Mouse (Mus musculus): Measurements from ENCODE around the gene Chrna5. TPM values are rescaled to one million over a fixed set of nuclear protein-coding genes. Genes with fewer than 3 reads are reported as not detected.

Gene Chrna5
- total RNA-seq, 2 experiments from 2014 or later, result 16.1 to 18.4 TPM

DNA sequence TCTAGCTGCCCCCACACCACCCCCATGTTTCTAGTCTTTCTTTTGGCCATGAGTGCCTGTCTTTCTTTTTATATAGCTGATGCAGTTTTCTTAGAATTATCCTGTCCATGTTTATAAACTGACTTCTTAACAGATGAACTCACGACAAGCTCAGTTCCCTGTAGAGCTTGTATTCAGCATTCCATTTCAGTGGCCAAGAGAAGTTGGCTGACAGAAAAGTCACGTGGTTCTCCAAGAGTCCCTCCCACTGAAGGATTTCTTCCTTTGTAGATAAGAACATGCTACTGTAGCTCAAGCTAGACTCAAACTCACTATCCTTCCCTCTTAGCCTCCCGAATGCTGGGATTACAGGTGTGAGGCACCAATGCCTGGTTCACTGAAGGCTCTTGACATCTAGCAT is 36.2 kb downstream of the Chrna5 start:
- no peak for DNase-seq (ENCODE audit: low spot score in 2 of 2)

GRCm38 (mm10) chr9:55023326-55023725 is 42.6 kb downstream of the Chrna5 start:
- DNase-seq (ENCODE audit: low spot score in 2 of 2), result no peak

GRCm38 (mm10) chr9:55023902-55024583 is 43.4 kb downstream of the Chrna5 start:
- peak; percentile 87 for DNase-seq (ENCODE audit: low spot score in 2 of 2)

GRCm38 (mm10) chr9:55025534-55026274 is 45.0 kb downstream of the Chrna5 start:
- DNase-seq (ENCODE audit: low spot score in 2 of 2), result no peak

DNA sequence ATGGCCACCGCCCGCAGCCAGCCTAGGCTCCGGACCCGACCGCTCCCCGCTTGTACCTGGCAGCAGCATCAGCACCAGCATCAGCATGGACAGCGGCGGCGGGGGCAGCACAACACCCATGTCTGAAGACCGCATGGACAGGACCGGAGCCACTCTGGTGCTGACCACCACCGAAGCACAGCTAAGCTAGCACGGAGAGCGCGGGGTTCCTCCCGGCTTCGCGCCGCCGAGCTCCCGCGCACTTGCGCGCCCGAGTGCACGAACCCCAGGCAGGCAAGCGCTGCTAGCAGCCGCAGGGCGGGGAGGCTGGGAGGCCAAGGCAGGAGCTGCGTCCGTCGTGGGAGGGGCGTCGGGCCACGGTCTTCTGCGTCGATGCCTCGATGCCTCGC is 45.6 kb downstream of the Chrna5 start, which contains the start of gene Chrna3:
Gene Chrna3, minus strand, starts transcription at position 288 of the 389 bp plus-strand sequence.
- no peak for DNase-seq (ENCODE audit: low spot score in 2 of 2)

GRCm38 (mm10) chr9:55031435-55032167 is 50.9 kb downstream of the Chrna5 start:
- no peak for DNase-seq (ENCODE audit: low spot score in 2 of 2)

GRCm38 (mm10) chr9:55038948-55039347 is 58.3 kb downstream of the Chrna5 start:
- no peak for DNase-seq (ENCODE audit: low spot score in 2 of 2)

DNA sequence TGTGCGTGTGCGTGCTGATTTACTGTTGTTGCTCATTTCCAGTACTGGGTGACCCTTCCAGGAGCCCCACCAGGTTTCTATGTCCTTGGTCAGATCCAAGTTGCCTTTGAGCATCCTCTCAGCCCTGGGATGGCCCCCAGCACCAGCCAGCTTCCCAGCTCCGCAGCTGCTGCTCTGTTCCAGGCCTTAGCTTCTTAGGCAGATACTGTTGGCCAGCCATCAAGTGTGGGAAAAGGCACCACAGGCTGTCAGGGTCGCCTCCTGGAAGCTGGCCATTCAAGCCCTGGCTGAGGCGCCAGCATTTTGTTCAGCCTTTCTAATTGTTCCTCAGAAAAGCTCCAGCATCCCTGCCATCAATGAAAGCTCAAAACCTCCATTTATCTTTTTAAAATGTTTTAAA is 59.3 kb downstream of the Chrna5 start:
- DNase-seq (ENCODE audit: low spot score in 2 of 2), result peak; percentile 36 to 61

GRCm38 (mm10) chr9:55041389-55041788 is 60.7 kb downstream of the Chrna5 start:
- DNase-seq (ENCODE audit: low spot score in 2 of 2), result peak; percentile 36 to 50

DNA sequence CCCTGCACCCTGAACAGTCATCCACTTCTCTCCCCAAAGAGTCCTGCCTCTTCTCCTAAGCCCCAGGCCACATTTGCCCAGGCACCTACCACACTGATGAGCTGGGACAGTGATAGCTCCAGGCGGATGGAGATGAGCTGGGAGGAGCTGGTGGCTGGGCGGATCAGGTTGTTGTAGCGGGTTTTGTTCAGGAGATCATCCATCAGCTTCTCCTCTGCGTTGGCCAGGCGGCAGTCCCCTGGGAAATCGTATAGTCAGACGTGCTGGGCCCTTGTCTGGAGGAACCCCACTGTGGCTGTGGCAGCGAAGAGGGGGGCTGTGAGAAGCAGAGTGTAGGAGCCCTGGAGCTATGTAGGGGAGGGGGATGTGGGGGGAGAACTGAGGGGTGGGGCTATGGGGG is 63.0 kb downstream of the Chrna5 start:
- no peak for DNase-seq (ENCODE audit: low spot score in 2 of 2)

DNA sequence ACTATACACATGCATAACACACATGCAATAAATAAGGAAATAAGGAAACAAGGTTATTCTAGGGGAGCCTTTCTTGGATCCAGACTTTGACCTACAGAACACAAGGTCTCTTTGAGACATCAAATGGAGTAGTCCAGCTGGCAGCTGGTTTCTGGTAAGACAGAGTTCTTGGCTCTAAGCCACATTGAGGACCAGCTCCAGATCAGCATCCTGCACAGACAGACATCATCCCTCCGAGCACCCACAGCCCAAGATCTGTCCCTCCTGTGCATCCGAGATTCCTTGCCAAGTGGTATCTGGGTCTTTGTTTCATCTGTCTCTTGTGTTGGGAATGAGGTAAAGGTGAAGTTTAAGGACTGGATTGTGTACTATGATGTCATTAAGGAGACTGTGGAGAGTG is 64.3 kb downstream of the Chrna5 start:
- DNase-seq (ENCODE audit: low spot score in 2 of 2), result no peak

DNA sequence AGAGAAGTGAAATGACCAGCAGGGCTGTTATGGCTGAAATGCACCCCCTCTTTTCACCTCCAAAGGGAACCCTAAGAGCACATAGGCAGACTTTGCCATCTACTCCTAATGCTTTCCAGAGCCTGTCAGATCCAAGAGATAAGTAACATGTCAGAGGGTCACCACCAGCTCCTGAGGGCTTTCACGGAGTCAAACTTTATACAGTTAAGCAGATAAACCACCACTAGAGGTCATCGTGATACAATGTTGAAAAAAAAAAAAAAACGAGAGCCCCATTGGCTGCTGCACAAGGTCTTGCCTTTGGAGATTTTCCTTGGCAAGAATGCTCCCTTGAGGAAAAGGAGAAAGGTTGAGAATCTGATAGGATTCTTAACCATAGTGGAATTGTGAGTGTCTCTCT is 66.1 kb downstream of the Chrna5 start:
- DNase-seq (ENCODE audit: low spot score in 2 of 2), result no peak

DNA sequence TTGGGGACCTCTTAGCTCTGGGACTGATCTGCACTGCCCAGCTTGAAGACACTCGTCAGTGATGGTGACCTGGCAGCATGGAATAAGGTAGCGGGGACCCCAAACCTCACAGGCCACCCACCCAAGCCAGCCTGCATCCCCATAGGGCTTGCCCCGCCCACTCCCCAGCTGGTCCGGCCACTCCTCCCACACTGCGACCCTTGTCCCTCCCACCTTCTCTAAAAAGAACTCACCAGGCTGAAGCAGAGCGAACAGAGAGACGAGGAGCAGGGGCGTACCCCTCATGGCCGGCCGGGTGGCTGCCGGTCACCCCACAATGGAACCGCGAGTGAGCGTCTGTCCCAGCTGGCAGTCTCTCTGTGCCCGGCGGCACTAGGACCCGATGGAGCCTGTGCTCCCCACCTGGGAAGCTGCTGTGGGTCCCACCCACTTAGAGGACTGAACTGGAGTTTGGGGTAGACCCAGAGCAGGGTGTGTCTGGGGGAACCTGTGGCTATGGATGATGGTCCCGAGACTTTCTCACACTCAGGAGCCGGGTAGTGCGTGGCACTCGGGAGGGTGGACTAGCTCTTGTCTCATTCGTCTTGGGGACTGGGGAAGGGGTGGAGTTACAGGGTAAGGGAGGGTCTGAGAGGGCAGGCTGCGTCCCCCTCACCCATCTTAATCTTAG is 67.7 kb downstream of the Chrna5 start, which contains the start of gene Chrnb4:
Gene Chrnb4, minus strand, starts transcription at position 569 of the 670 bp plus-strand sequence.
- DNase-seq (ENCODE audit: low spot score in 2 of 2), result no peak

- no peak for DNase-seq (ENCODE audit: low spot score in 2 of 2)
Observed at GRCm38 (mm10) chr9:55055386-55055930, 74.8 kb downstream of the Chrna5 start.

Other genes with a start within 250 kb of the Chrna5 start
- gene Wdr61, start 246.4 kb upstream of the Chrna5 start, total RNA-seq (2021), result 10 to 100 TPM; 53.4 to 53.9 TPM
- gene Crabp1, start 216.1 kb upstream of the Chrna5 start, total RNA-seq (2021), result 1 to 10 TPM; 5.5 to 5.7 TPM
- gene Ireb2, start 117.1 kb upstream of the Chrna5 start, total RNA-seq (2021), result 10 to 100 TPM; 74.6 to 78.2 TPM
- 1 to 10 TPM; 1.9 to 2.2 TPM for gene Hykk, start 63.6 kb upstream of the Chrna5 start, total RNA-seq (2021)
- gene Psma4, start 30.1 kb upstream of the Chrna5 start, total RNA-seq (2021), result 100 to 1,000 TPM; 159 to 168 TPM
- gene AY074887, start 29.9 kb upstream of the Chrna5 start, total RNA-seq (2021), result under 1 TPM in 1 of 2 experiments, not detected in 1; 0.47 TPM
- gene Chrna3, start 45.7 kb downstream of the Chrna5 start, total RNA-seq (2021), result 1 to 10 TPM; 1.2 to 1.7 TPM
- under 1 TPM in 1 of 2 experiments, not detected in 1; 0.11 TPM for gene Chrnb4, start 67.9 kb downstream of the Chrna5 start, total RNA-seq (2021)
- 10 to 100 TPM; 42.1 to 52.3 TPM for gene Ube2q2, start 168.0 kb downstream of the Chrna5 start, total RNA-seq (2021)
- gene Fbxo22, start 228.0 kb downstream of the Chrna5 start, total RNA-seq (2021), result 10 to 100 TPM; 39.9 to 40.7 TPM